Mouse (Mus musculus): ENCODE measurements around the gene Glul. TPM values are rescaled to one million over a fixed set of nuclear protein-coding genes. Genes with fewer than 3 reads are reported as not detected.
"Not testable (repeated sequence)": the region's sequence is repeated elsewhere in the genome, so short reads cannot be mapped to it uniquely, and the experiment has no call there.

Gene Glul
- total RNA-seq (2021): 100 to 1,000 TPM; 126 to 138 TPM

DNA sequence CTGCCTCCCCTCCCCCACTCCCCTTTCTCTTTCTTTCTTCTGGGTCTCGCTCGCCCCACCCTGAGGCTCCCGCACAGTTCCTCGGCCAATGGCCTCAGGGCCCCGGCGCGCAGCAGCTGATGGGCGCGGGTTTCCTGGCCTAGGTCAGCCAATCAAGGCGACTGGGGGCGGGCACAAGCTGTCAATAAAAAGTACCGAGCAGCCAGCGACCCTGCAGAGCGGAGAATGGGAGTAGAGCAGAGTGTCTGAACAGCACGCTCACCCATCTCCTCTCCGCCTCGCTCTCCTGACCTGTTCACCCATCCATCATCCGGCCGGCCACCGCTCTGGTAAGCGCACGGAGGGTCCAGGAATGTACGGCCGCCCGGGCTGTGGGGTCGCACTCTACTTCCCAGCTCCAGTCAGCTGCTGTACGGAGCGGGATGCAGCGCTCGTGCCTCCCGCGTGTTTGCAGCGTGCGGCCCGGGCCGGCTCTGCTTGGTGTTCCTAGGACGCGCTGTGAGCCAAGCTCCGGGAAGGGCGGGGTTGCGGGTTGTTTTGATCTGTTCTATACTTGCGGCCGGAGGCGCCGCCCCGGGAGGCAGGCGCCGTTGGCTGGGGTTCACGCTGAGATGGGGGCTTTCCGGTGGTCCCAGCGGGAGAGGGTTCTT, at the start of gene Glul, which contains the start of gene Teddm2:
Glul (plus strand) TSS at position 214 of the 650 bp plus-strand sequence.
Teddm2 (minus strand) TSS at position 498 of the 650 bp plus-strand sequence.
- DNase-seq: peak; percentile 97

DNA sequence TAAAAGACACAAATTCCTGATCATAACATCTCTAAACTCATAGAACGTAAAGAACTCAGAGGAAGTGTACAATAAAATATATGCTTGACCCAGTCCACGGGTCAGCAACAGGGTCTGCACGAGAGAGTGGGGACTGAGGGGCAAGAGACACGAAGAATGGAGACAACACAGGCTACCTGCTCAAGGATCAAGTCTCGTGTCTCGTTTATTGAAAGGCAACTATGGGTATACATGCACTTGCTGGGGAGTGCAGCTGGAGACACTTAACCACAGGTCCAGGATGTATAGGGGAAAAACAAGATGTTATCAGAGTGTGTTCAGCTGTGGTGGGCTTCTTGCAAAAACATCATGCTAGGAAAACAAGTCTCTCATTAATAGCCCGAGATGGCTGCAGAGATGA, 47.0 kb upstream of the Glul start:
- not testable (repeated sequence) for DNase-seq

- no peak for DNase-seq
Measured at GRCm38 (mm10) chr1:153855946-153856345, 43.8 kb upstream of the Glul start.

GRCm38 (mm10) chr1:153874045-153874444, 25.7 kb upstream of the Glul start, which contains the start of gene Teddm1b:
Teddm1b (plus strand) TSS chr1:153874345.
- DNase-seq: no peak

GRCm38 (mm10) chr1:153880391-153880790, 19.4 kb upstream of the Glul start:
- DNase-seq: not testable (repeated sequence)

- no peak for DNase-seq
Measured at GRCm38 (mm10) chr1:153886024-153886633, 13.6 kb upstream of the Glul start.

- no peak for DNase-seq
Measured at GRCm38 (mm10) chr1:153890121-153890520, 9.6 kb upstream of the Glul start.

DNA sequence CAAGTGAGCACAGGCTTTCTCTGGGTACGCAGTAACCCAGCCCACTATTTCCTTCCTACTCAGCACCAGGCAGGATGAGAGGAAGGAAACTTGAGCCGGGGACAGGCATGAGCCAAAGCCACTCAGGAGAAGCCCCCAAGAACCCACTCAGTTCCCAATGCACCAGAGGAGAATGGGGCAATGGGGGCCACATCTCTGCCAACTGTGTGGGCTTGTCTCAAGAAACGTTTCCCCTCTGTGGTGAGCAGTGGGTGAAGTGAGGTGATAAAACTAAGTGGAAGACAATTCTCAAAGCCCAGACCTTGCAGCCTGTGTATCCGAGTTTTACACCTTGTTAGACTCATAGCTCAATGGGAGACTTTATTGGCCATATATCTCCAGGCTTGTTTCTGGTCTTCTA, 8.3 kb upstream of the Glul start, which contains the start of gene Teddm1a:
Teddm1a (plus strand) TSS at position 301 of the 400 bp plus-strand sequence.
- DNase-seq: no peak

- DNase-seq: no peak
Measured at GRCm38 (mm10) chr1:153893746-153894145, 6.0 kb upstream of the Glul start.

- no peak for DNase-seq
Measured at GRCm38 (mm10) chr1:153894201-153894893, 5.4 kb upstream of the Glul start.

DNA sequence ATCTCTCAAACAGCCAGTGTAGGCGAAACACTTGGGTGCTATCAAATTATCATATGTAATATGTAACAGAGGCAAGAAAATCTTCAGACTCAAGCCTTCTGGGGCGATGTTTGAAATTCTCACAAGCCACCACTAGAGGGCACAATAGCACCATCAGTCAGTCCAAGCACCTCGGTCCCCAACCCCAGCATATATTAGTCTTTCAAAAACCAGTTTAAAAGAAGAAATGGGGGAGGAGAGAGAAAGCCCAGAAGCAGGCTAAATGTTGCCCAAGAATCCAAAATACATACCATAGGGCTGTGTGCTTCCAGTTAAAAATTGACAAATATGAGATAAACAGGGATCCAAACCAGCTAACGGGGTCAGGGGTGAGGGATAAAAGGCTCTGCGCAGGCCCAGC, 4.8 kb upstream of the Glul start:
- DNase-seq: peak; percentile 81

- DNase-seq: no peak
Measured at GRCm38 (mm10) chr1:153897196-153897595, 2.5 kb upstream of the Glul start.

DNA sequence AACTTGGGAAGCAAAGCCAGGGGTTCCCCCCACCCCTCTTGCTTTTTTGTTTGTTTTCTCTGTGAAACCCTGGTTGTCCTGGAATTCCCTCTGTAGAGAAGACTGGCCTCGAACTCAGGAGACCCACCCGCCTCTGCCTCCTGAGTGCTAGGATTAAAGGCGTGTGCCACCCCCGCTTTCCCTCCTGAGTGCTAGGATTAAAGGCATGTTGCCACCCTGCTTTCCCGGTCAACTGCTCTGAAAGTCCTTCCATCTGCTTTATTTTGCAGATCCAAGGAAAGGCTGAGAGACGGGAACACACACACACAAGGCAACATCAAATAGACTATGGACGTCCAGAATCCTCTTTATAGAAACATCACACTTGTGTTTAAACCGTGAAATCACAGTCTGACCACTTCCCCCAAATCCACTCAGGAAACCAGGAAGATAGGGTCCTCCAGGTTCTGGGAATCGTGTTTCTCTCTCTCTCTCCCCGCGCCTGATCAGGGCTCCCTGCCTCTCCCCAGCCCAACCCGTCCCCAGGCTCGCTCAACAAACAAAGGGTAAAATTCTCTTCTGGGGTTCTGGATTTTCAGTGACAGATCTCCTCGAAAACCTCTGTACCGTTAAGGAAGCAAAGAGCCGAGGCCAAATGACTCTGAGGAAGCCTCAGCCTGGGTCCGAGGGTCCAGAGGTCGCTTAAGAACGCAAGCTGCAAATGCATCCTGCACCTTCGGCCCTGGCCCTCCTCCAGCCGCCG, 584 bp upstream of the Glul start:
- DNase-seq: no peak

DNA sequence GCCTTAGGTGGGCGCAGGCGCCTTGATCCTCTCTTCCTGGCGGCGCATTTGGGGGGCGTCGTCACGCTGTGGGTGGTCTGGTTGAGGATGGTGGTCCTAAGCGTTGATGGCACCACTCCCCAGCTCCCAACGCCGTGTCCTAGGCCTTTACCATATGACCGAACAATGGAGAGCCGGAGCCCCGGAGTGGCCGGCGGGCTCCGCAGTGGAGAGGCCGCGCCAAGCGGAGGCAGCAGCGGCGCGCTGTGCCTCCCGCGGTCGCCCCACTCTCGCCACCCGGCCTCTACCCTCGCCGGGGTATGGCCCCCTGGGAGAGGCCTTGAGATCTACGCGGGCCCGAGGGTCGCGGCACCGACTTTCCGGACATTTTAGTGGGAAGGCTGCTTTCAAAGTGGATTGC, 637 bp downstream of the Glul start:
- peak; percentile 52 for DNase-seq

DNA sequence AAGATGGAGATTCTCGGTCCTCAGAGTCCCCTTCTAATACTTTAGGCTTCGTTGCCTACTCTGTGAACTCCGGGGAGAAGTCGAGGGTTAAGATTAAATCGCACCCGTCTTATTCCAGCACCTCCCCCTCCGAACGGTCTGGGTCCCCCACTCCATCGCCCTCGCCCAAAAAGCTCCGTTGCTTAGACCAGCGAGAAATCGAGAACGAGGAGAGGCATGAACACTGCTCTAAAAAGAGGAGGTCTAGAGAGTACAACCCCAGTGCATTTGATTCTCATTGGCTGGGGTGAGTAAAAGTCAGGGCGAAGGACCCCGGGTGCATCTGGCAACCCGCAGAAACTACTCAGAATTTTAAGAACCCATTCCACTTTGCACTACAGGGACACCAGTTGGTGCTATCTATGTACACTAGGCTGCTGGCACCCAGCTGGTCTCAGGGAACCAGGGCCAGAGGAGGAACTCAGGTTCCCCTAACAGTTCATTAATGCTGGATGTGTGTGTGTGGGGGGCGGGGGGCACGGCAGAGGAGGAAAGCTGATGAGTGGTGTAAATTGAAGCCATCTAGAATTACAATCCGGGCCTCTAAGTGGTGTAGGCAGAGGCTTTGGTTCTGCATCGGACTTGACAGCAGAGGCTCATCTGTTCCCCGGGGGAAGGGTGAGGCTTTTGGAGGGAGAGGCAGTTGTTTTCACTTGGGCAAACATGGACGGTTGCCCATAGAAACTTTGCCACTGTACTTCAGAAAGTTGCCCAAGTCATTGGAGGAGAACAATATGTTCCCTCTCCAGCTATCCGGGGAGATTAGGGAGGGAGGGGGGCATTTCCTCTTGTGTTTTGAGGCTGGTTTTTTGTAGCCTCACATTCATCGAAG, 1.4 kb downstream of the Glul start:
- DNase-seq: peak; percentile 42

GRCm38 (mm10) chr1:153903006-153903405, 3.3 kb downstream of the Glul start:
- DNase-seq: no peak

DNA sequence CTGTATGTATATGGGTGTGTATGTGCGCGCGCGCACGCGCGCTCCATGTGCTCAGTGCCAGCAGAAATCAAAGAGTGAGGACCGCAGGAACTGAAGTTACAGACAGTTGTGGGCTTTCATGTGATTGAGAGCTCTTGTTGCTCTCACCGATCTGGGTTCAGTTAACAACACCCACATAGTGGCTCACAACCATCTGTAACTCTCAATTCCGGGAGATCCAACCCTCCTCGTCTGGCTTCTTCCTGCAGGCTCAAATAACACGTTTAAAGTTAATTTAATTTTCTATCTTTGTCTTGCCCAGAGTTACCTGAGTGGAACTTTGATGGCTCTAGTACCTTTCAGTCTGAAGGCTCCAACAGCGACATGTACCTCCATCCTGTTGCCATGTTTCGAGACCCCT, 4.5 kb downstream of the Glul start:
- no peak for DNase-seq

- no peak for DNase-seq
Measured at GRCm38 (mm10) chr1:153905884-153906283, 6.1 kb downstream of the Glul start.

DNA sequence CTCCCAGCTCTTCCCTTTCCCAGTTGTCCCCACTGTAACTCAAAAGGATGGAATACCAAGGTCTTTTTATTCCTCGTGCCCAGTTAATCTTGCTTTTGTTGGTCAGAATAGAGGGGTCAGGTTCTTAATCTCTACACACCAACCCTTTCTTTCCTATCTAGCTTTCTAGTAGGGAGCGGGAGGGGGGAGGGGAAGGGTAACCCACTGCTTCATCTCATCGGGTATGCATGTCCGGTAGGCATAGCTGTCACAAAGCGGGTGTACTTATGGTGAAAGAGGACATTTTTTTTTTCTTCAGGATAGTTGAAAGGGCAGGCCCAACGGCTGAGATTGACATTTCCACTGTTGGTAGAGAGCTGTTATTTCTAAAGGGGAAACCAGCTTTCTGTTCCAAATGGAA, 8.5 kb downstream of the Glul start:
- no peak for DNase-seq

GRCm38 (mm10) chr1:153908741-153909140, 9.0 kb downstream of the Glul start:
- DNase-seq: no peak

- DNase-seq: no peak
Measured at GRCm38 (mm10) chr1:153909213-153909962, 9.6 kb downstream of the Glul start.
